Mouse (Mus musculus): Measurements from ENCODE around the gene Mterf1b.

Gene Mterf1b

DNA sequence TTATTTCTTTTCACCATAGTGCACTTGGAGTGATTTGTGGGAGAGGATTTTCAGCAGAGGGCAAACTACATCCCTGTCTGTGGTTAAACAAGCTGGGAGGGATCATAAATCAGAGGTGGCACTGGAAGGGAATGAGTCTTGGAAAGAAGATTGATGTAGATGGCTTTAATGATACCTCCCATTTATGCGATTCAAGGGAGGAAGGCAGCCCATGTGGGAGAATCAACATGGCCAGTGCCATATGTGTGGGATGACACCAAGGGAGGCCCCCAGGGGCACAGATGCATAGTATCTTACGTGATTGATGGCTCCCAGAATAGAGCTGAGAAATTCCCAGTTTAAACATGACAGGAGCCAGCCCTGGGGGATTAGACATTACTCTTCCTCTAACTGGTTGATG lies 48.0 kb downstream of the Mterf1b start:
- in situ Hi-C loops (cut with MboI, MseI): no loop called here

DNA sequence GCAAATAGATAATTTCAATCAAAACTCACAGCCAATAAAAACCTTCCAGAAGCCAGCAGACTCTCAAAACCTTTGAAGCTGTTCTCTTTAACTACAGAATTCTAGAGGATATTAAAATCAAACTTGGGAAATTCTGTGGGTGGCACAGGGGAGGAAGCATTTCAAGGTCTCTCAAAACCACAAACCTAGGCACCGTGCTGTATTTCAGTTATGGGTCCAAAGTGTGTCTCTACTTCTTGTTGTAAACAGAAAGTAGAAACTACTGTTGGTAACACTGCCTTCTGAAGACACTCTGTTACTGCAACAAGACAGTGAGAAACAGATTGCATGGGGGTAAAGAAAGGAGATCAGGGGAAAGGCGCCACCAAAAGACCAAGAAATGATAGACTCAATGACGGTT lies 52.8 kb downstream of the Mterf1b start:
- in situ Hi-C loops (cut with MboI, MseI): no loop called here

DNA sequence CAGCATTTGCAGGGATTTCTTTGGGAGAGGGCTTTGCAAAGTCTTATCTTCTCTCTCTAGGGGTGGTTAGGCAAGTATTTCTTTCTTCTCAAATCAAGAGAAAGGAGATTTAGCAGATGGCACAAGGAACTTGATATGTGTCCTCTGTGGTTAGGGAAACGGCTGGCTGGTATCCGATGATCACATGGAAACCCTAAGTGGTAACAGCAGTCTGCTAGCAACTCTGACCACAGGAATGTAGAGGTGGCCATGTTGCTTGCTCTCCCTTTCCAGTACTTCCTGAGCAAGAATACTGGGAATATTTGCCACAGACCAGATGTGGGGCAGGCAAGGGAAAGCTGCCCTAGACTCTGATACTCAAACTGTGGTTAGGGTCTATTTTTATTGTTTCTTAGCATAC lies 53.9 kb downstream of the Mterf1b start:
- in situ Hi-C loops (cut with MboI, MseI): no loop called here
